Mouse (Mus musculus): ENCODE measurements around the gene Gast. TPM values are rescaled to one million over a fixed set of nuclear protein-coding genes. Genes with fewer than 3 reads are reported as not detected.

Gene Gast
- polyA plus RNA-seq, 1 experiment from 2014 or later: 10.8 TPM

GRCm38 (mm10) chr11:100369145-100369544 is 34.9 kb downstream of the Gast start:
- Histone ChIP-seq H3K36me3 (ENCODE audit: control insufficient read depth, insufficient read depth, low read length) (peaks cover 20% of the 10 kb centered on the region), H3K4me3 (replicated peaks; ENCODE audit: low read length) (no peak overlapping the region), H3K9ac (ENCODE audit: low read length) (no peak overlapping the region), H3K4me2 (ENCODE audit: low read depth, low read length) (no peak overlapping the region), H3K4me1 (ENCODE audit: control insufficient read depth, insufficient read depth, low read length) (no peaks in the 10 kb centered on the region), H3K27ac (ENCODE audit: low read length) (no peak overlapping the region; the same call in 1 of the 2 replicates), H3K27me3 (ENCODE audit: control insufficient read depth, insufficient read depth, low read length) (no peaks in the 10 kb centered on the region), H3K9me3 (replicated peaks; ENCODE audit: control insufficient read depth, low read length) (no peaks in the 10 kb centered on the region)
- ATAC-seq (ENCODE audit: insufficient read depth, low FRiP score): no peak
- WGBS: 62% methylated on average over 7 of the region's 7 CpGs

GRCm38 (mm10) chr11:100369822-100370221 is 35.6 kb downstream of the Gast start:
- Histone ChIP-seq H3K27ac (ENCODE audit: low read length) (no peak overlapping the region), H3K4me3 (replicated peaks; ENCODE audit: low read length) (no peak overlapping the region), H3K4me1 (ENCODE audit: control insufficient read depth, insufficient read depth, low read length) (no peaks in the 10 kb centered on the region), H3K9ac (ENCODE audit: low read length) (no peak overlapping the region), H3K4me2 (ENCODE audit: low read depth, low read length) (no peak overlapping the region), H3K36me3 (ENCODE audit: control insufficient read depth, insufficient read depth, low read length) (peaks cover 21% of the 10 kb centered on the region), H3K27me3 (ENCODE audit: control insufficient read depth, insufficient read depth, low read length) (no peaks in the 10 kb centered on the region), H3K9me3 (replicated peaks; ENCODE audit: control insufficient read depth, low read length) (no peaks in the 10 kb centered on the region)
- no peak for ATAC-seq (ENCODE audit: insufficient read depth, low FRiP score)
- WGBS: 73% methylated on average over 8 of the region's 8 CpGs

- H3K36me3 ChIP-seq (ENCODE audit: control insufficient read depth, insufficient read depth, low read length): peaks cover 30% of the 10 kb centered on the region
- H3K27me3 ChIP-seq (ENCODE audit: control insufficient read depth, insufficient read depth, low read length): no peaks in the 10 kb centered on the region
- H3K4me2 ChIP-seq (ENCODE audit: low read depth, low read length): no peak overlapping the region
- WGBS: 79% methylated on average over 7 of the region's 8 CpGs
- H3K9me3 ChIP-seq (replicated peaks; ENCODE audit: control insufficient read depth, low read length): no peaks in the 10 kb centered on the region
- H3K4me1 ChIP-seq (ENCODE audit: control insufficient read depth, insufficient read depth, low read length): no peaks in the 10 kb centered on the region
- no peak overlapping the region for H3K4me3 ChIP-seq (replicated peaks; ENCODE audit: low read length)
- no peak for ATAC-seq (ENCODE audit: insufficient read depth, low FRiP score)
- no peak overlapping the region for H3K27ac ChIP-seq (ENCODE audit: low read length)
- no peak overlapping the region for H3K9ac ChIP-seq (ENCODE audit: low read length)
Measured at GRCm38 (mm10) chr11:100371981-100372558, 37.9 kb downstream of the Gast start.

GRCm38 (mm10) chr11:100375127-100375526 is 40.9 kb downstream of the Gast start:
- 89% methylated on average over 9 of the region's 9 CpGs for WGBS
- no peaks in the 10 kb centered on the region for H3K4me1 ChIP-seq (ENCODE audit: control insufficient read depth, insufficient read depth, low read length)
- peaks cover 30% of the 10 kb centered on the region for H3K36me3 ChIP-seq (ENCODE audit: control insufficient read depth, insufficient read depth, low read length)
- ATAC-seq (ENCODE audit: insufficient read depth, low FRiP score): no peak
- H3K27ac ChIP-seq (ENCODE audit: low read length): no peak overlapping the region
- H3K4me3 ChIP-seq (replicated peaks; ENCODE audit: low read length): no peak overlapping the region
- no peak overlapping the region for H3K4me2 ChIP-seq (ENCODE audit: low read depth, low read length)
- no peaks in the 10 kb centered on the region for H3K27me3 ChIP-seq (ENCODE audit: control insufficient read depth, insufficient read depth, low read length)
- no peaks in the 10 kb centered on the region for H3K9me3 ChIP-seq (replicated peaks; ENCODE audit: control insufficient read depth, low read length)
- H3K9ac ChIP-seq (ENCODE audit: low read length): no peak overlapping the region

- Histone ChIP-seq H3K4me2 (ENCODE audit: low read depth, low read length) (no peak overlapping the region), H3K4me3 (replicated peaks; ENCODE audit: low read length) (no peak overlapping the region), H3K4me1 (ENCODE audit: control insufficient read depth, insufficient read depth, low read length) (no peaks in the 10 kb centered on the region), H3K9ac (ENCODE audit: low read length) (no peak overlapping the region), H3K27ac (ENCODE audit: low read length) (no peak overlapping the region), H3K9me3 (replicated peaks; ENCODE audit: control insufficient read depth, low read length) (no peaks in the 10 kb centered on the region), H3K27me3 (ENCODE audit: control insufficient read depth, insufficient read depth, low read length) (no peaks in the 10 kb centered on the region), H3K36me3 (ENCODE audit: control insufficient read depth, insufficient read depth, low read length) (peaks cover 35% of the 10 kb centered on the region)
- ATAC-seq (ENCODE audit: insufficient read depth, low FRiP score): no peak
- 73% methylated on average over 4 of the region's 4 CpGs for WGBS
Measured at GRCm38 (mm10) chr11:100376005-100376404, 41.8 kb downstream of the Gast start.

- Histone ChIP-seq H3K27me3 (ENCODE audit: control insufficient read depth, insufficient read depth, low read length) (no peaks in the 10 kb centered on the region), H3K4me2 (ENCODE audit: low read depth, low read length) (no peak overlapping the region), H3K9me3 (replicated peaks; ENCODE audit: control insufficient read depth, low read length) (no peaks in the 10 kb centered on the region), H3K27ac (ENCODE audit: low read length) (no peak overlapping the region), H3K4me1 (ENCODE audit: control insufficient read depth, insufficient read depth, low read length) (no peaks in the 10 kb centered on the region), H3K36me3 (ENCODE audit: control insufficient read depth, insufficient read depth, low read length) (peaks cover 38% of the 10 kb centered on the region), H3K4me3 (replicated peaks; ENCODE audit: low read length) (no peak overlapping the region), H3K9ac (ENCODE audit: low read length) (no peak overlapping the region)
- ATAC-seq (ENCODE audit: insufficient read depth, low FRiP score): no peak
- WGBS: 91% methylated on average over 21 of the region's 21 CpGs
Measured at GRCm38 (mm10) chr11:100376746-100377389, 42.7 kb downstream of the Gast start.

GRCm38 (mm10) chr11:100377989-100378388 is 43.8 kb downstream of the Gast start:
- Histone ChIP-seq H3K36me3 (ENCODE audit: control insufficient read depth, insufficient read depth, low read length) (peaks cover 39% of the 10 kb centered on the region), H3K4me1 (ENCODE audit: control insufficient read depth, insufficient read depth, low read length) (no peaks in the 10 kb centered on the region), H3K9me3 (replicated peaks; ENCODE audit: control insufficient read depth, low read length) (no peaks in the 10 kb centered on the region), H3K4me2 (ENCODE audit: low read depth, low read length) (no peak overlapping the region), H3K4me3 (replicated peaks; ENCODE audit: low read length) (no peak overlapping the region), H3K27me3 (ENCODE audit: control insufficient read depth, insufficient read depth, low read length) (no peaks in the 10 kb centered on the region), H3K9ac (ENCODE audit: low read length) (no peak overlapping the region), H3K27ac (ENCODE audit: low read length) (no peak overlapping the region)
- WGBS: 95% methylated on average over 14 of the region's 14 CpGs
- ATAC-seq (ENCODE audit: insufficient read depth, low FRiP score): no peak

- Histone ChIP-seq H3K9me3 (replicated peaks; ENCODE audit: control insufficient read depth, low read length) (no peaks in the 10 kb centered on the region), H3K4me2 (ENCODE audit: low read depth, low read length) (no peak overlapping the region), H3K27me3 (ENCODE audit: control insufficient read depth, insufficient read depth, low read length) (no peaks in the 10 kb centered on the region), H3K36me3 (ENCODE audit: control insufficient read depth, insufficient read depth, low read length) (peaks cover 40% of the 10 kb centered on the region), H3K4me1 (ENCODE audit: control insufficient read depth, insufficient read depth, low read length) (no peaks in the 10 kb centered on the region), H3K27ac (ENCODE audit: low read length) (no peak overlapping the region), H3K4me3 (replicated peaks; ENCODE audit: low read length) (no peak overlapping the region), H3K9ac (ENCODE audit: low read length) (no peak overlapping the region)
- no peak for ATAC-seq (ENCODE audit: insufficient read depth, low FRiP score)
- WGBS: 91% methylated on average over 5 of the region's 5 CpGs
Measured at GRCm38 (mm10) chr11:100378446-100378845, 44.2 kb downstream of the Gast start.

- H3K36me3 ChIP-seq (ENCODE audit: control insufficient read depth, insufficient read depth, low read length): peaks cover 35% of the 10 kb centered on the region
- no peak for ATAC-seq (ENCODE audit: insufficient read depth, low FRiP score)
Measured at GRCm38 (mm10) chr11:100379311-100379710, 45.1 kb downstream of the Gast start.

More at GRCm38 (mm10) chr11:100379311-100379710, 45.1 kb downstream of the Gast start:
- 84% methylated on average over 4 of the region's 4 CpGs for WGBS
- Histone ChIP-seq H3K9me3 (replicated peaks; ENCODE audit: control insufficient read depth, low read length) (no peaks in the 10 kb centered on the region), H3K9ac (ENCODE audit: low read length) (no peak overlapping the region), H3K4me3 (replicated peaks; ENCODE audit: low read length) (no peak overlapping the region), H3K4me2 (ENCODE audit: low read depth, low read length) (no peak overlapping the region), H3K4me1 (ENCODE audit: control insufficient read depth, insufficient read depth, low read length) (no peaks in the 10 kb centered on the region), H3K27me3 (ENCODE audit: control insufficient read depth, insufficient read depth, low read length) (no peaks in the 10 kb centered on the region), H3K27ac (ENCODE audit: low read length) (no peak overlapping the region)

All from stomach, embryonic 16.5 days (tissue).